Mouse (Mus musculus) liver, embryonic 14.5 days (tissue): ENCODE measurements around the gene Zfp27. TPM values are rescaled to one million over a fixed set of nuclear protein-coding genes. Genes with fewer than 3 reads are reported as not detected.

ENCODE experiments used
- ATAC-seq: fragments of 200-750 bp; cut with Nextera tagmentation; 2 replicates; pipeline ENCODE4 v1.8.0; 2017; ENCODE audit warnings: moderate number of reproducible peaks, mild to moderate bottlenecking, moderate library complexity; ENCODE audit not compliant: insufficient read depth
- DNase-seq, 3 experiments: peaks; one replicate each; pipeline ENCODE4 v3.0.0-alpha.2; 2012 to 2013; ENCODE audit warnings: low read depth in 3 of 3, low spot score in 3 of 3
- H3K27ac ChIP-seq: fragments of 300-500 bp; sonication (generic); 2 replicates; pipeline ENCODE4 v1.5.1; 2014; ENCODE audit warnings: moderate library complexity, mild to moderate bottlenecking, control low read depth, inconsistent platforms
- H3K27me3 ChIP-seq: fragments of 300-500 bp; sonication (generic); 2 replicates; pipeline ENCODE4 v1.6.1; 2014; ENCODE audit warnings: mild to moderate bottlenecking, low read length, moderate library complexity; ENCODE audit not compliant: control insufficient read depth, insufficient read depth
- H3K36me3 ChIP-seq: fragments of 300-500 bp; sonication (generic); replicated peaks from 2 replicates; pipeline ENCODE4 v1.6.1; 2014; ENCODE audit warnings: low read depth; ENCODE audit not compliant: control insufficient read depth, insufficient read depth
- H3K4me1 ChIP-seq, 2 experiments: fragments of 200-500 bp in 1 of 2; fragments of 300-500 bp in 1 of 2; sonication (generic) in 1 of 2; replicated peaks; 2 replicates each; pipeline ENCODE4 v1.6.1; 2012 to 2014; ENCODE audit warnings: antibody characterized with exemption in 1 of 2, inconsistent platforms in 1 of 2, low read length in 1 of 2; ENCODE audit not compliant: control insufficient read depth in 2 of 2, insufficient read depth in 2 of 2
- H3K4me2 ChIP-seq: fragments of 300-500 bp; sonication (generic); 2 replicates; pipeline ENCODE4 v1.6.1; 2014; ENCODE audit warnings: low read depth, mild to moderate bottlenecking, control low read depth, moderate library complexity
- H3K4me3 ChIP-seq, 2 experiments: fragments of 200-500 bp in 1 of 2; fragments of 300-500 bp in 1 of 2; sonication (generic) in 1 of 2; 2 replicates each; pipeline ENCODE4 v1.5.1; 2012 to 2014; ENCODE audit warnings: low read depth in 2 of 2, low read length in 2 of 2, mild to moderate bottlenecking in 2 of 2, control low read depth in 1 of 2, inconsistent platforms in 1 of 2, moderate library complexity in 1 of 2; ENCODE audit not compliant: insufficient read depth in 1 of 2
- H3K9ac ChIP-seq: fragments of 300-500 bp; sonication (generic); replicated peaks from 2 replicates; pipeline ENCODE4 v1.6.1; 2014; ENCODE audit warnings: mild to moderate bottlenecking, control low read depth, moderate library complexity
- H3K9me3 ChIP-seq: fragments of 300-500 bp; sonication (generic); 2 replicates; pipeline ENCODE4 v1.6.1; 2016; ENCODE audit warnings: low read length, mixed read lengths; ENCODE audit not compliant: control insufficient read depth
- CTCF ChIP-seq: IDR thresholded peaks from 2 replicates; pipeline ENCODE4 v1.5.1; 2016; ENCODE audit warnings: antibody characterized with exemption, low read depth, control low read depth
- EP300 ChIP-seq: IDR thresholded peaks from 2 replicates; pipeline ENCODE4 v1.6.1; 2016; ENCODE audit warnings: antibody characterized with exemption, low read depth
- WGBS: fragments of 180-500 bp; shearing (Covaris S2); extraction: QIAGEN DNeasy Blood & Tissue Kit; methylation state at CpG from one replicate; pipeline ENCODE4 v1.1.7; 2014; ENCODE audit not compliant: insufficient replicate concordance; 5-methylcytosine and 5-hydroxymethylcytosine counted together
- microRNA-seq: library from miRNA; unstranded; fragments of <30 nt; microRNA quantifications from one replicate; pipeline ENCODE4, GENCODE M21; 2016
- polyA plus RNA-seq, 2 experiments: library from polyadenylated mRNA; depleted of rRNA in 1 of 2; stranded (reverse) in 1 of 2; unstranded in 1 of 2; fragments of >200 nt; fragmentation: Nextera tagmentation in 1 of 2; extraction: Ambion mirVana in 1 of 2; gene quantifications; 2 replicates each; pipeline versions ENCODE4 v1.2.1 to v1.2.3; 2012 to 2014

Zfp27 gene
- polyA plus RNA-seq, 2 experiments = 1.2 to 1.7 TPM

GRCm38 (mm10) chr7:29844616-29845015 is 61.8 kb downstream of the Zfp27 start:
- Histone ChIP-seq H3K27ac (no peak overlapping the region), H3K4me2 (no peak overlapping the region), H3K9ac (no peak overlapping the region), H3K4me3 (no peak overlapping the region), H3K27me3 (no peaks in the 10 kb centered on the region), H3K36me3 (no peaks in the 10 kb centered on the region), H3K4me1 (no peaks in the 10 kb centered on the region), H3K9me3 (no peaks in the 10 kb centered on the region)
- TF ChIP-seq CTCF = no peak
- TF ChIP-seq EP300 = no peak
- DNase-seq = no peak
- 68% methylated on average over 5 of the region's 5 CpGs for WGBS
- ATAC-seq = no peak

Small RNA genes within 50 kb of the gene (microRNA-seq; reads per million reads assigned to microRNA genes)
- not detected for gene Mir7668

Other genes with a start within 250 kb of the Zfp27 start
- gene Catsperg2, start 179.5 kb downstream of the Zfp27 start, polyA plus RNA-seq (2012; rRNA removed) = 0.01 TPM in 1 of 2 replicates, not detected in the other
- gene Catsperg2, start 179.5 kb downstream of the Zfp27 start, polyA plus RNA-seq (2014; fragmentation: Nextera tagmentation; extraction: Ambion mirVana) = not detected in 2 replicates
- 2.2 and 2.8 TPM in 2 replicates for gene Zfp84, start 138.0 kb downstream of the Zfp27 start, polyA plus RNA-seq (2012; rRNA removed)
- 3.1 and 4.1 TPM in 2 replicates for gene Zfp84, start 138.0 kb downstream of the Zfp27 start, polyA plus RNA-seq (2014; fragmentation: Nextera tagmentation; extraction: Ambion mirVana)
- gene Zfp30, start 122.6 kb downstream of the Zfp27 start, polyA plus RNA-seq (2012; rRNA removed) = 0.32 and 0.45 TPM in 2 replicates
- gene Zfp30, start 122.6 kb downstream of the Zfp27 start, polyA plus RNA-seq (2014; fragmentation: Nextera tagmentation; extraction: Ambion mirVana) = 0.32 and 0.61 TPM in 2 replicates
- gene Zfp790, start 90.5 kb downstream of the Zfp27 start, polyA plus RNA-seq (2012; rRNA removed) = 1.0 and 1.7 TPM in 2 replicates
- 3.4 and 4.1 TPM in 2 replicates for gene Zfp790, start 90.5 kb downstream of the Zfp27 start, polyA plus RNA-seq (2014; fragmentation: Nextera tagmentation; extraction: Ambion mirVana)
- gene Zfp940, start 52.9 kb downstream of the Zfp27 start, polyA plus RNA-seq (2012; rRNA removed) = 0.17 and 0.41 TPM in 2 replicates
- gene Zfp940, start 52.9 kb downstream of the Zfp27 start, polyA plus RNA-seq (2014; fragmentation: Nextera tagmentation; extraction: Ambion mirVana) = 0.61 and 1.0 TPM in 2 replicates
- 0.69 and 0.92 TPM in 2 replicates for gene Zfp420, start 46.6 kb downstream of the Zfp27 start, polyA plus RNA-seq (2012; rRNA removed)
- 0.66 and 1.0 TPM in 2 replicates for gene Zfp420, start 46.6 kb downstream of the Zfp27 start, polyA plus RNA-seq (2014; fragmentation: Nextera tagmentation; extraction: Ambion mirVana)
- 0.51 and 0.69 TPM in 2 replicates for gene Zfp383, start 1.7 kb upstream of the Zfp27 start, polyA plus RNA-seq (2012; rRNA removed)
- 0.35 and 0.42 TPM in 2 replicates for gene Zfp383, start 1.7 kb upstream of the Zfp27 start, polyA plus RNA-seq (2014; fragmentation: Nextera tagmentation; extraction: Ambion mirVana)
- 1.5 and 1.7 TPM in 2 replicates for gene Zfp74, start 47.5 kb upstream of the Zfp27 start, polyA plus RNA-seq (2012; rRNA removed)
- 0.85 and 1.8 TPM in 2 replicates for gene Zfp74, start 47.5 kb upstream of the Zfp27 start, polyA plus RNA-seq (2014; fragmentation: Nextera tagmentation; extraction: Ambion mirVana)
- gene Zfp568, start 77.4 kb upstream of the Zfp27 start, polyA plus RNA-seq (2012; rRNA removed) = 4.5 and 6.1 TPM in 2 replicates
- 7.0 and 8.2 TPM in 2 replicates for gene Zfp568, start 77.4 kb upstream of the Zfp27 start, polyA plus RNA-seq (2014; fragmentation: Nextera tagmentation; extraction: Ambion mirVana)
- 0.24 and 0.38 TPM in 2 replicates for gene Zfp14, start 144.8 kb upstream of the Zfp27 start, polyA plus RNA-seq (2012; rRNA removed)
- 0.21 and 0.27 TPM in 2 replicates for gene Zfp14, start 144.8 kb upstream of the Zfp27 start, polyA plus RNA-seq (2014; fragmentation: Nextera tagmentation; extraction: Ambion mirVana)
- gene Zfp82, start 166.3 kb upstream of the Zfp27 start, polyA plus RNA-seq (2012; rRNA removed) = 0.22 and 0.50 TPM in 2 replicates
- gene Zfp82, start 166.3 kb upstream of the Zfp27 start, polyA plus RNA-seq (2014; fragmentation: Nextera tagmentation; extraction: Ambion mirVana) = 1.2 and 1.8 TPM in 2 replicates
- gene Gm26920, start 183.8 kb upstream of the Zfp27 start, polyA plus RNA-seq (2012; rRNA removed) = 0.13 TPM in 1 of 2 replicates, not detected in the other
- gene Gm26920, start 183.8 kb upstream of the Zfp27 start, polyA plus RNA-seq (2014; fragmentation: Nextera tagmentation; extraction: Ambion mirVana) = 0.23 TPM in 1 of 2 replicates, not detected in the other
- gene Zfp566, start 184.0 kb upstream of the Zfp27 start, polyA plus RNA-seq (2012; rRNA removed) = 0.54 and 1.8 TPM in 2 replicates
- 1.3 and 1.5 TPM in 2 replicates for gene Zfp566, start 184.0 kb upstream of the Zfp27 start, polyA plus RNA-seq (2014; fragmentation: Nextera tagmentation; extraction: Ambion mirVana)
- gene Zfp260, start 188.2 kb upstream of the Zfp27 start, polyA plus RNA-seq (2012; rRNA removed) = 3.7 and 4.8 TPM in 2 replicates
- 11.9 and 12.6 TPM in 2 replicates for gene Zfp260, start 188.2 kb upstream of the Zfp27 start, polyA plus RNA-seq (2014; fragmentation: Nextera tagmentation; extraction: Ambion mirVana)
- gene Zfp382, start 215.4 kb upstream of the Zfp27 start, polyA plus RNA-seq (2012; rRNA removed) = 0.26 and 0.66 TPM in 2 replicates
- gene Zfp382, start 215.4 kb upstream of the Zfp27 start, polyA plus RNA-seq (2014; fragmentation: Nextera tagmentation; extraction: Ambion mirVana) = 0.32 and 1.5 TPM in 2 replicates